Mouse (Mus musculus) neutrophil, adult 5-6 weeks (primary cell): Measurements from ENCODE around the gene Gm11733. TPM values are rescaled to one million over a fixed set of nuclear protein-coding genes. Genes with fewer than 3 reads are reported as not detected.

Experiments used
- ATAC-seq: fragments of 151-379, 151-347 bp; 2 replicates; pipeline ENCODE4 v1.8.0; 2017; ENCODE audit warnings: mild to moderate bottlenecking, moderate TSS enrichment; ENCODE audit not compliant: insufficient number of reproducible peaks, poor library complexity, low FRiP score, severe bottlenecking; ENCODE audit errors: extremely low read depth
- total RNA-seq: library from RNA; stranded (forward); fragments of 200-1000 nt; gene quantifications from 2 replicates; pipeline ENCODE4 v1.2.3, GENCODE M21; 2017

Gene Gm11733
- total RNA-seq, 1 experiment from 2014 or later, result not detected

- ATAC-seq, result no peak
These were observed 38.8 kb downstream of the Gm11733 start for GRCm38 (mm10) chr11:117522879-117523519.

GRCm38 (mm10) chr11:117525606-117526349 is 41.6 kb downstream of the Gm11733 start:
- no peak for ATAC-seq

- no peak for ATAC-seq
These were observed 48.2 kb downstream of the Gm11733 start for GRCm38 (mm10) chr11:117532374-117532773.

GRCm38 (mm10) chr11:117534912-117535311 is 50.7 kb downstream of the Gm11733 start:
- ATAC-seq, result no peak

- ATAC-seq, result no peak
These were observed 51.5 kb downstream of the Gm11733 start for GRCm38 (mm10) chr11:117535491-117536304.

- no peak for ATAC-seq
These were observed 52.4 kb downstream of the Gm11733 start for GRCm38 (mm10) chr11:117536586-117536985.

Other genes starting within 250 kb of the Gm11733 start
- gene Tnrc6c, start 169.9 kb downstream of the Gm11733 start, total RNA-seq, result 60.0 and 60.8 TPM in 2 replicates